Mouse (Mus musculus): Measurements from ENCODE around the gene Ifna5.

Gene Ifna5

GRCm38 (mm10) chr4:88864599-88864998 lies 29.3 kb downstream of the Ifna5 start:
- DNase-seq (ENCODE audit: low spot score) = no peak

DNA sequence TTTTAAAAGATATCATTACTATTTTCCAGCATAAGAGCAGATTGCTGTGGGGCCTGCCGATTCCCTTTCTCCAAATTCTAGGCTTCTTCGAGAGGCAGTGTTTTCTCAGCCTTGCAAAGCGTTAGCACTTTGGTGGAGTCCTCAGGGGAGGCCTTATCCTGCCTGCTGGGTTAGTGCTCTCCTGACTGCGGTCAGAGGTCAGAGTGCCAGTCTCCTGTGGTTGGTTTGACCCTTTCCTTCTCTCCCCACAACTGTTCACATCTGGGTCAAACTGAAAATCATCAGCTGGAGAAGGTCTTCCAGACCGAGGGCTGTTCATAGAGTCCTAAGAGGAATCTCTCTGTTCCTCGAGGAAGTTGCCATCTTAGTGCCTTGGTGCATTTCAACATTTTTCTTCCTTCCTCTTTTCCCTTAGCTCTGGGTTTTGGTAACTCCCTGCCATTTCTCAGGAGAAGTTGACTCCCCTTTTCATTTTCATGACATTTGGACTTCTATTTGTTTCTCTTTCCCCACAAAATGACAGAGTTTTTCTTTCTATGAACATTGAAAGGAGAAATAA lies 29.8 kb downstream of the Ifna5 start:
- no peak for DNase-seq (ENCODE audit: low spot score)

DNA sequence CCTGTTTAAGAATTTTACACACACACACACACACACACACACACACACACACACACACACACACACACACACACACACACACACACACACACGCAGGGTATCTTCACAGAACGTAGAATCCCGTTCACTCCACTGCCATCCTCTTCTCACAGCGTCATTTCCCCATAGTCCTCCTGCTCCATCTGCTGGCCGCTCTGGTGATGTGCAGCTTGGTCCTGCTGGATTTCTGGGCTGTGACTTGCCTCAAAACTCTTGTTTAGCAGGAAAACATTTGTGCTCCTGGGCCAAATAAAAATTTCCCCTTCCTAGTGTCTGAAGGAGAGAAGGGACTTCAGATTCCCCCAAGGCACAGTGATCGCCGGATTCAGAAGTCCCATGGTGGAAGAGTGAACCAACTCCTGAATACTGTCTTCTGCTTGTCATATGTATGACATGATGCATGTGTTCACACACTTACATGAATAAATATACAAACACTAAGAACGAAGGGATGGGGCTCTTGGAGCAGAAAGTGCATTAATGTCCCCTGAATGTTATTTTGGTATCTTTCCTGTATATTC lies 32.1 kb downstream of the Ifna5 start:
- DNase-seq (ENCODE audit: low spot score) = peak; percentile 37

GRCm38 (mm10) chr4:88867926-88868911 lies 32.9 kb downstream of the Ifna5 start:
- DNase-seq (ENCODE audit: low spot score) = no peak

DNA sequence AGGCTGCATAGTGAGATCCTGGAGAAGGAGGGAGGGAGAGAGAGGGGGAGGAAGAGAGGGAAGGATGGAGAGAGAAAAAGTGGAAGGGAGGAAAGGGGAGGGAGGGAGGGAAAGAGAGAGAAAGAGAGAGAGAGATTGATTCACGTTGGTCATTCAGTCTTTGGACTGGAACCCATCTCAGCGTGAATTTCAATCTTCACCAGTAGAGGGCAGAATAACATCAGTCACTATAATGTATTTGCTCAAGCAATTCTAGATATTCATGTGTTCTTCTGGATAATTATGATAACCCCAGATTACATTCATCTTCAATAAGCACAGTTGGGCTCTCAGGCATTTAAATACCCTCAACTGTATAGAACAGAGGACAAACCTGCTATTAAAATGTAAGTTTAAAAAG lies 37.4 kb downstream of the Ifna5 start:
- no peak for DNase-seq (ENCODE audit: low spot score)

DNA sequence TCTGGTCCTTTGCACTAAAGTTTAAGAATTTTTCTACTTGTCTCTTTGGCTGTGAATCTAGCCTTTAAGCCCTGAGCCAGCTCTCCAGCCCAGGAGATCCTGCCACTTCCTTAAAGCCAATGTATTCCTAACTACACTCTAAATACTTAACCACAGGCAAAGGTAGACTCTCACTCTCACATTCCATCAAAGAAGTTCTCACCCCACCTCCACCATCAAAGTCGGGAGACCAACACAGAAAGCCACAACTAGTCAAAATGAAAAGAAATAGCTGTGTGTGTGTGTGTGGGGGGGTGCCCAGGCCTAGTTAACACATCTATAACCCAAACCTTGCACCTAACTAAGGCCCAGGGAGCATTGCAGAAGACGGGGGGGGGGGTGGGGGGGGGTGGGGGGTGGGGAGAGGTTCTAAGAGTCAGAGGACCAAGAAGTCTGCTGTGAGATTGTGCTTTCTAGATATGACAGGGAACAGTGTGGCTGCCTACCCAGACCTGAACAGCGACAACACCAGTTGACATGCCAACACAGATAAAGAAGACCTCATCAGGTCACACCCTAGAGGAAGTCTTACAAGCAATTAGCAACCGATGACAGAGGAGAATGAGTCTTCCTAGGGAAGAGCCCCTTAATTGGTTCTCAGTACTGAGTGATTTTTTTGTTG lies 40.2 kb downstream of the Ifna5 start:
- DNase-seq (ENCODE audit: low spot score) = no peak

DNA sequence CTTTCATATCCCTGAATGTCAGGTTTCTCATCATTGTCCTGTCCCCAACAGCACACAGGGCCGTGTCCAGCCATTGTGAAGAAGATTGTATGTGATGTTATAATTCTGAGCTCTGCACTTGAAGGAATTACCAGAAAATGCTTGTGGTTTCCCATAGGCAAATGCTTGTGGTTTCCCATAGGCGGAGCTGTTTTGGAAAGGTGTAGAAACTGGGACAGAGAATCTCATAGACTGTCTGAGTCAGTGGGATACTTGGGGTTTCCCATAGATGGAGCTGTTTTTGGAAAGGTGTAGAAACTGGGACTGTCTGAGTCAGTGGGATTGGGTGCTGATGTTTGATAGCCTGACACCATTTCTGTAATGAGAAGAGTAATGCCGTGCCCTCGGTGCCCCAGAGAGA lies 41.2 kb downstream of the Ifna5 start:
- no peak for DNase-seq (ENCODE audit: low spot score)

DNA sequence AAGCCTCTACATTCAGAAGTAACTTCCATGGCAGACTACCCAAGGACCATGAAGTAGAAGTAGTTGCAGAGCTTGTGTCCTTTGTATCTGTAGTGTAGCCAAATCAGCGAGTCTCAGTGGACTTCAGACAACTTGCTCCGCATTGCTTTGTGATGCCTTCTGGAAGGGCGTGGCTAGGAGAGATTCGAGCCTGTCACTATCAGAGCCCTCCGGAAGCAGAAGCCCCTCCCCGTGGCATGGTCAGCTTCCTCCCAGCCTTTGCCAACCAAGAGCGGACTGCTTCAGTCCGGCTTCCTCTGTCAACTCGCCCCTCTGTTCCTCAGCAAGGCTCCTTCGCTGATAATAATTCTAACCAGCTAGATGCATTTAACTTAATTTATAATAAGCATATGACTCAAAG lies 42.9 kb downstream of the Ifna5 start:
- no peak for DNase-seq (ENCODE audit: low spot score)

DNA sequence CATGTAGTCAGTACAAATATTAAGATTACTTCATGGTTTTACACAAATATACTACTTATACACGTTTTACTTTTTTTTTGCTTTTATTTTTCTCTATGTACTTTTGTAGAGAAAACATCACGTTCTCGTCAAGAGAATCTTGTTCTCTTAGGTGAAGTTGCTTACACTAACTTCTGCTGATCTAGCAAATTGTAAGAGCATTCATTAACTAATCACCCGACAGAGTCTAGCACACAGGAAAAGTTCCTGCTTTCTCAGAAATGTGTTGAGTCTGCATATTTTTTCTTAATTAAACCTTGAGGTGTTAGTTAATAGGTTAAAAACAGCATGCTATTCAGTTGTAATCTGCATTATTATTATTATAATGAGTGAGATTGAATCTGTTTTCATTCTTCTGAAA lies 43.4 kb downstream of the Ifna5 start:
- no peak for DNase-seq (ENCODE audit: low spot score)

- no peak for DNase-seq (ENCODE audit: low spot score)
Observed at GRCm38 (mm10) chr4:88880101-88880500, 44.8 kb downstream of the Ifna5 start, which contains the start of gene Ifne. TSS of gene Ifne (minus strand) at chr4:88880201.
